Mouse (Mus musculus) hindbrain, embryonic 15.5 days (tissue): Measurements from ENCODE around the gene Runx1. TPM values are rescaled to one million over a fixed set of nuclear protein-coding genes. Genes with fewer than 3 reads are reported as not detected.
A peak's percentile ranks its signal among the peaks of the same experiment; 100 is the strongest.

Experiments
- ATAC-seq: fragments of 200-750 bp; cut with Nextera tagmentation; 2 replicates; pipeline ENCODE4 v1.8.0; 2017; ENCODE audit warnings: low read depth, moderate number of reproducible peaks, moderate TSS enrichment; ENCODE audit not compliant: low FRiP score
- H3K27ac ChIP-seq: fragments of 300-500 bp; sonication (generic); replicated peaks from 2 replicates; pipeline ENCODE4 v1.5.1; 2015; ENCODE audit warnings: mild to moderate bottlenecking, inconsistent platforms
- H3K27me3 ChIP-seq: fragments of 300-500 bp; sonication (generic); 2 replicates; pipeline ENCODE4 v1.6.1; 2015; ENCODE audit warnings: control low read depth, inconsistent platforms
- H3K36me3 ChIP-seq: fragments of 300-500 bp; sonication (generic); 2 replicates; pipeline ENCODE4 v1.6.1; 2015; ENCODE audit warnings: control low read depth, inconsistent platforms
- H3K4me1 ChIP-seq: fragments of 300-500 bp; sonication (generic); replicated peaks from 2 replicates; pipeline ENCODE4 v1.6.1; 2015; ENCODE audit warnings: control low read depth, inconsistent platforms
- H3K4me2 ChIP-seq: fragments of 300-500 bp; sonication (generic); 2 replicates; pipeline ENCODE4 v1.6.1; 2015; ENCODE audit warnings: moderate library complexity, mild to moderate bottlenecking, inconsistent platforms
- H3K4me3 ChIP-seq: fragments of 300-500 bp; sonication (generic); 2 replicates; pipeline ENCODE4 v1.5.1; 2015; ENCODE audit warnings: mild to moderate bottlenecking, inconsistent platforms
- H3K9ac ChIP-seq: fragments of 300-500 bp; sonication (generic); 2 replicates; pipeline ENCODE4 v1.6.1; 2015; ENCODE audit warnings: inconsistent platforms
- H3K9me3 ChIP-seq: fragments of 300-500 bp; sonication (generic); 2 replicates; pipeline ENCODE4 v1.6.1; 2016; ENCODE audit warnings: control low read depth, inconsistent platforms
- WGBS: fragments of 180-500 bp; shearing (Covaris S2); methylation state at CpG from one replicate; pipeline ENCODE4 v1.1.7; 2015; 5-methylcytosine and 5-hydroxymethylcytosine counted together
- polyA plus RNA-seq: library from polyadenylated mRNA; unstranded; fragments of >200 nt; fragmentation: Nextera tagmentation; extraction: Ambion mirVana; gene quantifications from 2 replicates; pipeline ENCODE4 v1.2.1, GENCODE M21; 2015

Runx1 gene
- polyA plus RNA-seq, 1 experiment from 2014 or later = 1.1 TPM

GRCm38 (mm10) chr16:92609717-92610077 is 216.3 kb downstream of the Runx1 start:
- Histone ChIP-seq H3K36me3 (no peaks in the 10 kb centered on the region), H3K4me1 (peaks cover 23% of the 10 kb centered on the region), H3K9me3 (no peaks in the 10 kb centered on the region), H3K27me3 (peaks cover 14% of the 10 kb centered on the region), H3K4me3 (no peak overlapping the region), H3K27ac (no peak overlapping the region), H3K9ac (no peak overlapping the region), H3K4me2 (no peak overlapping the region)
- 54% methylated on average over 11 of the region's 11 CpGs for WGBS
- ATAC-seq = no peak

- no peaks in the 10 kb centered on the region for H3K9me3 ChIP-seq
- 22% methylated on average over 8 of the region's 8 CpGs for WGBS
- no peaks in the 10 kb centered on the region for H3K36me3 ChIP-seq
- H3K4me2 ChIP-seq = no peak overlapping the region
- peaks cover 19% of the 10 kb centered on the region for H3K27me3 ChIP-seq
- no peak overlapping the region for H3K4me3 ChIP-seq
- no peak overlapping the region for H3K9ac ChIP-seq
- ATAC-seq = no peak
- H3K4me1 ChIP-seq = peaks cover 23% of the 10 kb centered on the region
- no peak overlapping the region for H3K27ac ChIP-seq
Observed at GRCm38 (mm10) chr16:92609006-92609716, 216.8 kb downstream of the Runx1 start.

- Histone ChIP-seq H3K9me3 (no peaks in the 10 kb centered on the region), H3K27me3 (peaks cover 19% of the 10 kb centered on the region), H3K27ac (no peak overlapping the region), H3K4me2 (no peak overlapping the region), H3K4me3 (no peak overlapping the region), H3K4me1 (peaks cover 23% of the 10 kb centered on the region), H3K36me3 (no peaks in the 10 kb centered on the region), H3K9ac (no peak overlapping the region)
- WGBS = 46% methylated on average over 14 of the region's 14 CpGs
- no peak for ATAC-seq
Observed at GRCm38 (mm10) chr16:92608180-92608960, 217.6 kb downstream of the Runx1 start.

- peaks cover 19% of the 10 kb centered on the region for H3K27me3 ChIP-seq
Observed at GRCm38 (mm10) chr16:92606491-92606965, 219.4 kb downstream of the Runx1 start.

GRCm38 (mm10) chr16:92605606-92606490 is 220.1 kb downstream of the Runx1 start:
- Histone ChIP-seq H3K4me1 (peaks cover 22% of the 10 kb centered on the region), H3K27me3 (peaks cover 19% of the 10 kb centered on the region), H3K27ac (no peak overlapping the region), H3K9ac (peak overlapping the region; percentile 35), H3K9me3 (no peaks in the 10 kb centered on the region), H3K4me2 (peak overlapping the region; percentile 66), H3K36me3 (no peaks in the 10 kb centered on the region), H3K4me3 (peak overlapping the region; percentile 42)
- WGBS = 12% methylated on average over 63 of the region's 64 CpGs
- ATAC-seq = peak; percentile 81

More at GRCm38 (mm10) chr16:92606491-92606965, 219.4 kb downstream of the Runx1 start:
- Histone ChIP-seq H3K9ac (no peak overlapping the region), H3K4me3 (no peak overlapping the region), H3K27ac (no peak overlapping the region), H3K9me3 (no peaks in the 10 kb centered on the region), H3K4me1 (peaks cover 23% of the 10 kb centered on the region), H3K36me3 (no peaks in the 10 kb centered on the region), H3K4me2 (no peak overlapping the region)
- peak; percentile 56 for ATAC-seq
- 89% methylated on average over 7 of the region's 7 CpGs for WGBS

- Histone ChIP-seq H3K9me3 (no peaks in the 10 kb centered on the region), H3K27me3 (peaks cover 19% of the 10 kb centered on the region), H3K9ac (no peak overlapping the region), H3K4me3 (no peak overlapping the region), H3K4me1 (peaks cover 6% of the 10 kb centered on the region), H3K4me2 (no peak overlapping the region), H3K36me3 (no peaks in the 10 kb centered on the region), H3K27ac (no peak overlapping the region)
- no peak for ATAC-seq
- 85% methylated on average over 11 of the region's 11 CpGs for WGBS
Observed at GRCm38 (mm10) chr16:92602504-92602903, 223.4 kb downstream of the Runx1 start.

GRCm38 (mm10) chr16:92601270-92601826 is 224.6 kb downstream of the Runx1 start:
- no peak overlapping the region for H3K4me3 ChIP-seq
- 86% methylated on average over 9 of the region's 9 CpGs for WGBS

GRCm38 (mm10) chr16:92599451-92599850 is 226.5 kb downstream of the Runx1 start:
- no peak overlapping the region for H3K9ac ChIP-seq
- peaks cover 5% of the 10 kb centered on the region for H3K27me3 ChIP-seq
- no peak for ATAC-seq
- no peaks in the 10 kb centered on the region for H3K9me3 ChIP-seq
- no peak overlapping the region for H3K27ac ChIP-seq
- no peak overlapping the region for H3K4me3 ChIP-seq
- no peak overlapping the region for H3K4me2 ChIP-seq
- WGBS = 56% methylated on average over 11 of the region's 11 CpGs
- H3K36me3 ChIP-seq = no peaks in the 10 kb centered on the region
- no peaks in the 10 kb centered on the region for H3K4me1 ChIP-seq

More at GRCm38 (mm10) chr16:92601270-92601826, 224.6 kb downstream of the Runx1 start:
- ATAC-seq = no peak
- Histone ChIP-seq H3K9ac (no peak overlapping the region), H3K27me3 (peaks cover 11% of the 10 kb centered on the region), H3K4me1 (peaks cover 6% of the 10 kb centered on the region), H3K36me3 (no peaks in the 10 kb centered on the region), H3K4me2 (no peak overlapping the region), H3K9me3 (no peaks in the 10 kb centered on the region), H3K27ac (no peak overlapping the region)

GRCm38 (mm10) chr16:92597655-92598054 is 228.3 kb downstream of the Runx1 start:
- Histone ChIP-seq H3K27me3 (no peaks in the 10 kb centered on the region), H3K36me3 (no peaks in the 10 kb centered on the region), H3K9ac (no peak overlapping the region), H3K9me3 (no peaks in the 10 kb centered on the region), H3K4me1 (no peaks in the 10 kb centered on the region), H3K27ac (no peak overlapping the region), H3K4me3 (no peak overlapping the region), H3K4me2 (no peak overlapping the region)
- WGBS = 63% methylated on average over 11 of the region's 11 CpGs
- ATAC-seq = no peak

- no peak for ATAC-seq
- Histone ChIP-seq H3K36me3 (no peaks in the 10 kb centered on the region), H3K27me3 (no peaks in the 10 kb centered on the region), H3K27ac (no peak overlapping the region), H3K4me1 (no peaks in the 10 kb centered on the region), H3K9me3 (no peaks in the 10 kb centered on the region), H3K4me2 (no peak overlapping the region), H3K4me3 (no peak overlapping the region), H3K9ac (no peak overlapping the region)
- 56% methylated on average over 6 of the region's 6 CpGs for WGBS
Observed at GRCm38 (mm10) chr16:92592207-92592606, 233.7 kb downstream of the Runx1 start.

- Histone ChIP-seq H3K4me2 (no peak overlapping the region), H3K36me3 (no peaks in the 10 kb centered on the region), H3K9ac (no peak overlapping the region), H3K27me3 (no peaks in the 10 kb centered on the region), H3K9me3 (no peaks in the 10 kb centered on the region), H3K4me3 (no peak overlapping the region), H3K27ac (no peak overlapping the region), H3K4me1 (no peaks in the 10 kb centered on the region)
- WGBS = 94% methylated on average over 6 of the region's 6 CpGs
- no peak for ATAC-seq
Observed at GRCm38 (mm10) chr16:92591783-92592182, 234.2 kb downstream of the Runx1 start.
